In the genomic region with DNA sequence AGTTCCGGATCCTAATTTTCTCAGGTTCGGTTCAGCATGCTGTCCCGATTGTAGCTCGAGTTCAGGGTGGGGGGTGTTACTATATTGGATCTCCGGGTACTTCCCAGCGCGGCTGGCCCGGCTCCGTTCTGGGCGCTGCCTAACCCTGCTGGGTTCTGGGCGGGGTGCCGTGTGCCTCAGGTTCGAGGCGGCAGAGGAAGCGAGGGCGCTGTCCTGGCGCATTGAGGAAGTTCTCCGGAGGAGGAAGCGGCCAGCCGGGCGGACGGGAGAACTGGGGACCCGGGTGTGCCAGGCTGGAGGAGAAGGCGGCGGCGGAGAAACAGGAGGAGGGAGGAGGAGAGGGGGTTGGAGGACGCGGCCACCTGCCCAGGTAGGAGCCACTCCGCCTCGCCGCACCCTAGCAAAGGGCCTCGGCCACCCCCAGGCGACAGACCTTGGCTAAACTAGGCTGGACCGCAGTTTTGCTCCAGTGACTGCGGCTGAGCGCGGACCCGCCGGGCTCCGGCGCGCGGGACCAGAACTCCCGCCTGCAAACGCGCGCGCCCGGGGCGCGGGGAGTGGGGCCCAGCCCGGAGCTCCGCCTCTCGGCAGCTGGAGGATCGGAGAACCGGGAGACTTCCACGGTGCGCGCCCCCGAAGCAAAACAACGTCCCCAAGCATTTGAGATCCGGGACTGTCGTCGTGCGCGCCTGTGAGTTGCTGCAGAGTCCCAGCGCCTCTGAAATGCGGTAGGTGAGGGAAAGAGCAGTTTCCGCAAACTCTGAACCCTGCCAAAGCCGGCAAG, we compare ENCODE assay signal across 8 mouse cellular contexts. TPM values are rescaled to one million over a fixed set of nuclear protein-coding genes. Genes with fewer than 3 reads are reported as not detected.
DNase-seq lines count a peak whose midpoint lies in the region; ATAC-seq and TF ChIP-seq lines count a peak whose summit lies in the region.

A gene (plus strand): TSS at position 296 of the 784 bp plus-strand sequence.

- peak; percentile 66 for ATAC-seq in embryonic facial prominence, embryonic 15.5 days (ENCODE audit: insufficient number of reproducible peaks, low FRiP score, low TSS enrichment, low read depth)
- peak; percentile 71 for ATAC-seq in heart, embryonic 12.5 days (ENCODE audit: insufficient number of reproducible peaks, low FRiP score)
- ATAC-seq in lung, embryonic 14.5 days (ENCODE audit: insufficient read depth): peak; percentile 75
- ATAC-seq in neural tube, embryonic 14.5 days (ENCODE audit: low read depth): 0 out of 2 replicates have a peak, but pooled peaks have one; percentile 38

- peak within 1 kb of the TSS; percentile 45 for H3K9ac ChIP-seq in embryonic facial prominence, embryonic 15.5 days
- peak within 1 kb of the TSS; percentile 75 for H3K9ac ChIP-seq in heart, embryonic 12.5 days
- peak within 1 kb of the TSS; percentile 58 for H3K9ac ChIP-seq in lung, embryonic 14.5 days
- H3K9ac ChIP-seq in neural tube, embryonic 14.5 days (replicated peaks; ENCODE audit: low read depth, low read length): peak within 1 kb of the TSS; percentile 48

- H3K36me3 ChIP-seq in embryonic facial prominence, embryonic 15.5 days: no peaks in the 10 kb centered on the region
- no peaks in the 10 kb centered on the region for H3K36me3 ChIP-seq in heart, embryonic 12.5 days
- H3K36me3 ChIP-seq in lung, embryonic 14.5 days (ENCODE audit: insufficient read depth): no peaks in the 10 kb centered on the region
- no peaks in the 10 kb centered on the region for H3K36me3 ChIP-seq in neural tube, embryonic 14.5 days (ENCODE audit: control insufficient read depth, insufficient read depth, low read length)

- peak within 1 kb of the TSS; percentile 98 for H3K4me2 ChIP-seq in embryonic facial prominence, embryonic 15.5 days (replicated peaks)
- H3K4me2 ChIP-seq in heart, embryonic 12.5 days: peak within 1 kb of the TSS; percentile 79
- peak within 1 kb of the TSS; percentile 91 for H3K4me2 ChIP-seq in lung, embryonic 14.5 days
- H3K4me2 ChIP-seq in neural tube, embryonic 14.5 days (ENCODE audit: low read depth, low read length): peak within 1 kb of the TSS; percentile 97

- H3K27me3 ChIP-seq in embryonic facial prominence, embryonic 15.5 days: 0 out of 2 replicates have a peak, but pooled peaks cover 2% of the 10 kb centered on the region
- H3K27me3 ChIP-seq in heart, embryonic 12.5 days (replicated peaks): no peaks in the 10 kb centered on the region
- peaks cover 4% of the 10 kb centered on the region; the same call in 1 of the 2 replicates for H3K27me3 ChIP-seq in lung, embryonic 14.5 days (ENCODE audit: insufficient read depth, low read length)
- H3K27me3 ChIP-seq in neural tube, embryonic 14.5 days (ENCODE audit: control insufficient read depth, insufficient read depth, low read length): peaks cover 10% of the 10 kb centered on the region; the same call in 1 of the 2 replicates

- H3K27ac ChIP-seq in embryonic facial prominence, embryonic 15.5 days (replicated peaks): peak within 1 kb of the TSS; percentile 63
- peak within 1 kb of the TSS; percentile 28 for H3K27ac ChIP-seq in heart, embryonic 12.5 days (ENCODE audit: poor library complexity, severe bottlenecking)
- H3K27ac ChIP-seq in lung, embryonic 14.5 days (ENCODE audit: low read depth): peak within 1 kb of the TSS; percentile 75
- no peak within 1 kb of the TSS for H3K27ac ChIP-seq in neural tube, embryonic 14.5 days (ENCODE audit: low read depth, low read length)

- H3K4me1 ChIP-seq in embryonic facial prominence, embryonic 15.5 days: no peaks in the 10 kb centered on the region
- H3K4me1 ChIP-seq in heart, embryonic 12.5 days (replicated peaks): peaks cover 9% of the 10 kb centered on the region
- no peaks in the 10 kb centered on the region for H3K4me1 ChIP-seq in lung, embryonic 14.5 days (ENCODE audit: insufficient read depth)
- H3K4me1 ChIP-seq in neural tube, embryonic 14.5 days (ENCODE audit: control insufficient read depth, insufficient read depth, low read length): no peaks in the 10 kb centered on the region

- no peaks in the 10 kb centered on the region for H3K9me3 ChIP-seq in embryonic facial prominence, embryonic 15.5 days (replicated peaks)
- H3K9me3 ChIP-seq in heart, embryonic 12.5 days (replicated peaks): 0 out of 2 replicates have a peak, but pooled peaks cover 4% of the 10 kb centered on the region
- H3K9me3 ChIP-seq in lung, embryonic 14.5 days (ENCODE audit: low read depth, low read length): no peaks in the 10 kb centered on the region
- no peaks in the 10 kb centered on the region for H3K9me3 ChIP-seq in neural tube, embryonic 14.5 days (ENCODE audit: control insufficient read depth, low read length)

- no peak for TF ChIP-seq CTCF in lung, embryonic 14.5 days (IDR thresholded peaks at IDR 0.05; ENCODE audit: low read depth)

- under 1% methylated on average over 67 of the region's 70 CpGs for WGBS in embryonic facial prominence, embryonic 15.5 days
- under 1% methylated on average over 67 of the region's 70 CpGs for WGBS in heart, embryonic 12.5 days
- 1% methylated on average over 70 of the region's 70 CpGs for WGBS in lung, embryonic 14.5 days
- WGBS in neural tube, embryonic 14.5 days: under 1% methylated on average over 69 of the region's 70 CpGs

- H3K4me3 ChIP-seq in embryonic facial prominence, embryonic 15.5 days (replicated peaks): peak within 1 kb of the TSS; percentile 63
- peak within 1 kb of the TSS; percentile 69 for H3K4me3 ChIP-seq in heart, embryonic 12.5 days
- peak within 1 kb of the TSS; percentile 55 for H3K4me3 ChIP-seq in lung, embryonic 14.5 days (ENCODE audit: low read depth, low read length)
- H3K4me3 ChIP-seq in neural tube, embryonic 14.5 days (ENCODE audit: low read depth, low read length): peak within 1 kb of the TSS; percentile 51

- DNase-seq in cerebellum, postnatal 10 days: peak; percentile 60 to 76
- DNase-seq in cerebellum, adult 11 months: no peak
- peak; percentile 68 for DNase-seq in kidney, postnatal 14 days
- peak; percentile 80 for DNase-seq in lung, embryonic 14.5 days
- peak; percentile 76 to 80 for DNase-seq in thymus, adult 18-20 months

RNA-seq across cellular contexts. Expression of the gene that starts here (rescaled TPM):
- 3.0 and 3.6 TPM in 2 replicates for polyA plus RNA-seq in embryonic facial prominence, embryonic 15.5 days (2015; fragmentation: Nextera tagmentation; extraction: Ambion mirVana)
- polyA plus RNA-seq in heart, embryonic 12.5 days (2016; fragmentation: Nextera tagmentation; extraction: Ambion mirVana): 8.7 and 8.8 TPM in 2 replicates
- 6.0 and 6.6 TPM in 2 replicates for polyA plus RNA-seq in lung, embryonic 14.5 days (2014; fragmentation: Nextera tagmentation; extraction: Ambion mirVana)
- 1.2 and 1.8 TPM in 2 replicates for polyA plus RNA-seq in neural tube, embryonic 14.5 days (2014; fragmentation: Nextera tagmentation; extraction: Ambion mirVana)
